Mouse (Mus musculus): ENCODE measurements around the gene 1700016H13Rik. TPM values are rescaled to one million over a fixed set of nuclear protein-coding genes. Genes with fewer than 3 reads are reported as not detected.

The 1700016H13Rik gene
- polyA plus RNA-seq, 1 experiment from 2014 or later: 0.26 TPM

DNA sequence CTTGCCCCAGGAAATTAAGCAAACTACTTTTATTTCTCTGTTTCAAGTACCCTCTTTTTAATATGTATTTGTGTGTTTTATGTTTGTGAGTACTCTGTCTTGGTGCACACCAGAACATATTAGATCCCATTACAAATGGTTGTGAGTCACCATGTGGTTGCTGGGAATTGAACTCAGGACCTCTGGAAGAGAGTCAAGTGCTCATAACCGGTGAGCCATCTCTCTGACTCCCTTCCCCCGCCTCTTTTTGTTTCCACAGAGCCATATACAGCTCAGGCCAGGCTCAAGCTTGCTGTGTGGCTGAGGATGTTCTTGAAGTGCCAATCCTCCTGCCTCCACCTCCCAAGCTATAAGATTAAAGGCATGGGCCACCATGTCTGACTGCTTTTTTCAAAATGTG lies 10.1 kb upstream of the 1700016H13Rik start:
- H3K27me3 ChIP-seq: no peaks in the 10 kb centered on the region
- no peak overlapping the region for H3K4me2 ChIP-seq
- WGBS: 80% methylated on average over 2 of the region's 2 CpGs
- H3K9me3 ChIP-seq: no peaks in the 10 kb centered on the region
- no peaks in the 10 kb centered on the region for H3K36me3 ChIP-seq
- no peaks in the 10 kb centered on the region for H3K4me1 ChIP-seq
- no peak overlapping the region for H3K27ac ChIP-seq
- ATAC-seq (ENCODE audit: insufficient number of reproducible peaks, low FRiP score, low TSS enrichment, low read depth): no peak
- H3K9ac ChIP-seq: no peak overlapping the region
- no peak overlapping the region for H3K4me3 ChIP-seq

DNA sequence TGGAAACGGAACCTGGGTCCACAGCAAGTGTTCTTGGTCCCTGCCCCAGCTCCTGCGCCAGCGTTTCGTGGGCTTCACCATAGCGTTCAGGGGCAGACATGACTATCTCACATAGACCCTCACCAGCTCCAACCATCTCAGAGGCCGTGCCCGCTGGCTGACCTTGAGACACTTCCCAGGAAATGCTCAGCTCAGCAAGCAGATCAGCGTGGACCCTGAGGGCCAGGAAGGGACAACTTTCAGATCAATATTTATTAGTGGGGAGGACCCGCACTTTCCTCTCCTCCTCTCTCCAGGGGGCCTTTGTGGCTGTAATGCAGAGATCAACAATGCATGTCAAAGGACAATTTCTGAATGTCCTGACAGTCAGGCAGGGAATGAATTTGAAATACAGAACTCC lies 9.1 kb upstream of the 1700016H13Rik start:
- no peaks in the 10 kb centered on the region for H3K4me1 ChIP-seq
- no peak overlapping the region for H3K27ac ChIP-seq
- H3K9me3 ChIP-seq: no peaks in the 10 kb centered on the region
- no peaks in the 10 kb centered on the region for H3K36me3 ChIP-seq
- ATAC-seq (ENCODE audit: insufficient number of reproducible peaks, low FRiP score, low TSS enrichment, low read depth): no peak
- H3K4me3 ChIP-seq: no peak overlapping the region
- H3K4me2 ChIP-seq: no peak overlapping the region
- no peaks in the 10 kb centered on the region for H3K27me3 ChIP-seq
- WGBS: 77% methylated on average over 9 of the region's 9 CpGs
- no peak overlapping the region for H3K9ac ChIP-seq

DNA sequence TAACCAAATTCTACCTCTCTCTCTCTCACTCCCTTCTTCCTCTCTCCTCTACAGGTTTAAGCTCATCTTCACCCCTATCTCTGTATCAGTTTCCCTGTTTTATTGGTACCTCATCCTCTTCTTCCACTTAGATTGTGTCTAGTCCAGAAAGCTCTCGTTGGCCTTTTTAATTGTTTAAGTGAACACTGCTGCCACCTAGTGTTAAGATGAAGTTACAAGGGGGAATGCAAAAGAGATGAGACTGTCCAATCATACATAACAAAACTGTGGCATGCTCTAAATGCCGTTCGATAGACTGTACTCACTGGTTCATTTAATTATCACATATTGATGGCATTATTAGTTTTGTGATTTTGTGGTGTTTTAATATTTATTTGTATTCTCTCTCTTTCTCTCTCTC lies 3.8 kb upstream of the 1700016H13Rik start:
- Histone ChIP-seq H3K9ac (no peak overlapping the region), H3K27ac (no peak overlapping the region), H3K4me2 (no peak overlapping the region), H3K27me3 (peaks cover 3% of the 10 kb centered on the region; the same call in 1 of the 2 replicates), H3K4me3 (no peak overlapping the region), H3K36me3 (no peaks in the 10 kb centered on the region), H3K4me1 (peaks cover 9% of the 10 kb centered on the region), H3K9me3 (no peaks in the 10 kb centered on the region)
- ATAC-seq (ENCODE audit: insufficient number of reproducible peaks, low FRiP score, low TSS enrichment, low read depth): no peak
- 28% methylated on average over 3 of the region's 3 CpGs for WGBS

DNA sequence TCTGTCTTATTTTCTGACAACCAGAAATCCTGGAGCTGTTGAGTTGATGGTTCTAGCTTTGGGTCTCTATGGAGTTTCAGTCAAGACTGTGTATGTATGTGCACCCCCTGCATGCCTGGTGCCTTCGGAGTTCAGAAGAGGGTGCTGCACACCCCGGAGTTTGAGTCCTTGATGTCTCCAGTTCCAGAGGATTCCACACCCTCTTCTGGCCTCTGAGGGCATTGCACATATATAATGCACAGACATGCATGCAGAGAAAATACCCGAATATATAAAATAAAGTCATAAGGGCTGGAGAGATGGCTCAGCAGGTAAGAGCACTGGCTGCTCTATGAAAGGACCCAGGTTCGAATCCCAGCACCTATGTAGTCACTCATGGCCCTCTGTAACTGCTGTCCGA lies 3.1 kb upstream of the 1700016H13Rik start:
- WGBS: 66% methylated on average over 5 of the region's 5 CpGs

DNA sequence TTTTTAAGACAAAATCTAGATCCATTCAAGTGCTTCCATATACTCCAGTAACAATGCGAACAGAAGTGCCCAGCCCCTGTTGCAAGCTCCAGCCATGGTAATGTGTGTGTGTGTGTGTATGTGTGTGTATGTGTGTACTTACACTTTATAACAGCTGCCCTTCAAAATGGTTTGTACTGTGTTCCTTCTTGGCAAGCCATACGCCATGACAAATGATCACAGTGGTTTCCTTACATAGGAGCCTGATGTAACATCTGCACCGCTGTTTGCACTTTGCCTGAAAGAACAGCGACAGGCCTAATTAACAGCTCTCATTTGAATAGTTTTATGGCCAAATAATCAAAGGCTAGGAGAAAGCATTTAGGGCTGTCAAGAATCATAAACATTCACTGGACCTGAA lies 1.0 kb downstream of the 1700016H13Rik start:
- ATAC-seq (ENCODE audit: insufficient number of reproducible peaks, low FRiP score, low TSS enrichment, low read depth): no peak
- 54% methylated on average over 4 of the region's 4 CpGs for WGBS
- no peak overlapping the region for H3K9ac ChIP-seq
- H3K36me3 ChIP-seq: no peaks in the 10 kb centered on the region
- H3K4me2 ChIP-seq: peak overlapping the region; percentile 98; the same call in 1 of the 2 replicates
- peaks cover 9% of the 10 kb centered on the region for H3K4me1 ChIP-seq
- peaks cover 3% of the 10 kb centered on the region; the same call in 1 of the 2 replicates for H3K27me3 ChIP-seq
- H3K4me3 ChIP-seq: peak overlapping the region; percentile 56; the same call in 1 of the 2 replicates
- H3K27ac ChIP-seq: no peak overlapping the region
- no peaks in the 10 kb centered on the region for H3K9me3 ChIP-seq

More for the DNA sequence above, 3.1 kb upstream of the 1700016H13Rik start:
- Histone ChIP-seq H3K4me1 (peaks cover 9% of the 10 kb centered on the region), H3K27ac (no peak overlapping the region), H3K36me3 (no peaks in the 10 kb centered on the region), H3K27me3 (peaks cover 3% of the 10 kb centered on the region; the same call in 1 of the 2 replicates), H3K4me3 (no peak overlapping the region), H3K4me2 (no peak overlapping the region), H3K9ac (no peak overlapping the region), H3K9me3 (no peaks in the 10 kb centered on the region)
- no peak for ATAC-seq (ENCODE audit: insufficient number of reproducible peaks, low FRiP score, low TSS enrichment, low read depth)

DNA sequence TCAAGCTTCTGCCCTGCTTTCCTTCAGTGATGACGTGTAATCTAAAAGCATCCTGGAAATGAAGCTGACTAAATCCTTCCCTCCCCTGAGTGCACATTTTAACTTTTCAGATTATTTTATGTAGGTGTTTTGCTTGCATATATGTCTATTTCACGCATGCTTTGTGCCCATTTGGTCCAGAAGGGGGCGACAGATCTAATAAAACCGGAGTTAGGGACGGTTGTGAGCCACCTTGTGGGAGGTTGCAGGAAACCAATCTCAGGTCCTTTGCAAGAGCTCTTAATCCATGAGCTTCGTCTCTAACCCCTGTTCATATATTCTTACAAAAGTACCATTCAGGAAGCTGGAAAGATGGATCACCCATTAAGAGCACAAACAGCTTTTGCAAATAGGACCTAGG lies 1.6 kb downstream of the 1700016H13Rik start:
- 37% methylated on average over 6 of the region's 6 CpGs for WGBS
- ATAC-seq (ENCODE audit: insufficient number of reproducible peaks, low FRiP score, low TSS enrichment, low read depth): no peak
- Histone ChIP-seq H3K36me3 (no peaks in the 10 kb centered on the region), H3K27me3 (peaks cover 3% of the 10 kb centered on the region; the same call in 1 of the 2 replicates), H3K4me1 (peaks cover 9% of the 10 kb centered on the region), H3K4me2 (no peak overlapping the region), H3K9me3 (no peaks in the 10 kb centered on the region), H3K4me3 (no peak overlapping the region), H3K9ac (no peak overlapping the region), H3K27ac (no peak overlapping the region)

DNA sequence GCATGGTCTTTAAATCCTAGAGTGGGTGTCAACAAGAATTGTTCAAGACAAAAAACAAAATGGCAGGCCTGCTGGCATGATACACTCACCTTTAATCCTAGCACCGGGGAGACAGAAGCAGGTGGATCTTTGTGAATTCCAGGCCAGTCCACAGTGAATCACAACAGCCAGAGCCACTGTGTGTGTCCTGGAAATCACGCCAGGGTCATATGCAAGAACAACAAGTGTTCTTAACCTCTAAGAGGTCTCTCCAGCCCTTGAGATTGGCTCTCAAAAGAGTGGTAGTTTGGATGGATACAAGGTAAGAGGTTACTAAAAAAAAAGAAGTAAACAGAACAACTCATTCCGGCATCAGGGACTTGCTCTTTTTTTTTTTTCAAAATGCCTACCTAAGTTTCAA lies 8.5 kb downstream of the 1700016H13Rik start:
- no peaks in the 10 kb centered on the region for H3K9me3 ChIP-seq
- no peaks in the 10 kb centered on the region for H3K36me3 ChIP-seq
- no peak overlapping the region for H3K9ac ChIP-seq
- H3K27me3 ChIP-seq: no peaks in the 10 kb centered on the region
- 77% methylated on average over 3 of the region's 3 CpGs for WGBS
- ATAC-seq (ENCODE audit: insufficient number of reproducible peaks, low FRiP score, low TSS enrichment, low read depth): no peak
- no peak overlapping the region for H3K27ac ChIP-seq
- H3K4me3 ChIP-seq: no peak overlapping the region
- no peaks in the 10 kb centered on the region for H3K4me1 ChIP-seq
- no peak overlapping the region for H3K4me2 ChIP-seq

DNA sequence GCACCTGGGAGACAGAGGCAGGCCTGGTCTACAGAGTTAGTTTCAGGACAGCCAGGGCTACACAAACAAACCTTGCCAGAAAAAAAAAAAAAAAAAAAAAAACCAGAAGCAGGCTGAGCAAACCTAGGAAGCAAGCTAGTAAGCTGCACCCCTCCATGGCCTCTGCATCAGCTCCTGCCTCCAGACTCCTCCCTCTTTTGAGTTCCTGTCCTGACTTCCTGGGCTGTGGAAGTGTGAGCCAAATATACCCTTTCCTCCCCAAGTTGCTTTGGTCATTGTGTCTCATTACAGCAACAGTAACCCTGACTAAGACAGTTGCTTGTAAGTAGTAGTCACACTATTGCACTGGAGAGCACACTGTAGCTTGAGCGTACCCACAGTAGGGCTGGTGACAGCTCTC lies 11.6 kb downstream of the 1700016H13Rik start:
- H3K9ac ChIP-seq: no peak overlapping the region
- no peaks in the 10 kb centered on the region for H3K9me3 ChIP-seq
- no peaks in the 10 kb centered on the region for H3K36me3 ChIP-seq
- H3K4me2 ChIP-seq: no peak overlapping the region
- no peaks in the 10 kb centered on the region for H3K27me3 ChIP-seq
- no peak overlapping the region for H3K4me3 ChIP-seq
- 94% methylated on average over 1 of the region's 1 CpGs for WGBS
- H3K27ac ChIP-seq: no peak overlapping the region
- ATAC-seq (ENCODE audit: insufficient number of reproducible peaks, low FRiP score, low TSS enrichment, low read depth): no peak
- no peaks in the 10 kb centered on the region for H3K4me1 ChIP-seq

DNA sequence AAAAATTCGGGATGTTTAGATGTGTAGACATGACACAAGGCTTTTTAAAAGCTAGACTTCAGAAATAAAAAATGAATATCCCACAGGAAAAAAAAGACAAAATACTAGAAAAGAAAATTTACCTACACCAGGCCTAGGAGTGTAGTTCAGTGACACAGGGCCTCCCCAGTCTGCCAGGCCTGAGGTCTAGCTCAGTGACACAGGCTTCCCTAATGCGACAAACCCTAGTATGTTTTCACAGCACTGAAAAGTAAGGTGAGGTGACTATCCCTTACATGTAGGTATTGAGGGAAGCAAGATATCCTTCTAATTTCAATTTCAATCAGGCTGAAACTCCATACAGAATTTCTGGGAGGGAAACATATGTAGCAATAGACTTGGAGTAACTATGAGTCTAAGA lies 18.6 kb downstream of the 1700016H13Rik start:
- ATAC-seq (ENCODE audit: insufficient number of reproducible peaks, low FRiP score, low TSS enrichment, low read depth): no peak
- 71% methylated on average over 2 of the region's 2 CpGs for WGBS

DNA sequence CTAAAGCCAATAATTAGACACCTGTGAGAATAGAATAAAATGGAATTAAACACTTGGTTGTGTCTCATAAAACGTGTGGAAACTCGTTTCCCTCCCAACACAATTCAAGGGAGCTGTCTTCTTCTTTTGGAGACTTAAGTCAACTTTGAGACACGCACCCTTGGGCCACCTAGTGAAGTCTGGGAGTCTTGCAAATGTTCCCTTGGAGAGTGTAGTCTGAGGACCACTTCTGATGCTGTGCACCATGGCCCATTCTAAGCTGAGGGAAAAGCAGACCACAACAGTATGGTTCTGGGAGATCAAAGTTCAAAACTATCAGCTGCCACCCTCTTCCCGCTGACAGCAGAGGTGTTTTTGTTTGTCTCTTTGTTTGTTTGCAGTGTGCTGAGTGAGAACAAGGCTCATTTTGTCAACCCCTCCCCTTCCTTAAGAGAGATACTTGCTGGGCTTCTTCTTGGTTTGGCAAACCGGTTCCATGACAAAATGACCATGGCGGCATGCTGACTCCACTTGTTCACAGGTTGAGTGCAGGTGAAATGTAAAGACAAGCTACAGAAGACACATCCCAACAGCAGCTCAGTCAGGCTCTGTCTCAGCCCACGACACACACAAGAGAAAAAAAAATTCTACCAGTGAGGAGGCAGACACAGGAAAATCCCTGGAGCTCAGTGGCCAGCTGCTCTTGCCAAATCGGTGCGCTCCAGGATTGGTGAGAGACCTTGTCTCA lies 25.8 kb downstream of the 1700016H13Rik start:
- Histone ChIP-seq H3K27me3 (no peaks in the 10 kb centered on the region), H3K4me2 (no peak overlapping the region), H3K36me3 (no peaks in the 10 kb centered on the region), H3K4me1 (peaks cover 15% of the 10 kb centered on the region; the same call in 1 of the 2 replicates), H3K9me3 (no peaks in the 10 kb centered on the region), H3K4me3 (no peak overlapping the region), H3K27ac (no peak overlapping the region; the same call in 1 of the 2 replicates), H3K9ac (no peak overlapping the region)
- ATAC-seq (ENCODE audit: insufficient number of reproducible peaks, low FRiP score, low TSS enrichment, low read depth): no peak
- 61% methylated on average over 9 of the region's 9 CpGs for WGBS

More for the DNA sequence above, 18.6 kb downstream of the 1700016H13Rik start:
- no peak overlapping the region for H3K9ac ChIP-seq
- no peak overlapping the region for H3K4me2 ChIP-seq
- H3K27ac ChIP-seq: no peak overlapping the region
- no peak overlapping the region for H3K4me3 ChIP-seq
- H3K9me3 ChIP-seq: no peaks in the 10 kb centered on the region
- no peaks in the 10 kb centered on the region for H3K4me1 ChIP-seq
- no peaks in the 10 kb centered on the region for H3K36me3 ChIP-seq
- H3K27me3 ChIP-seq: no peaks in the 10 kb centered on the region

DNA sequence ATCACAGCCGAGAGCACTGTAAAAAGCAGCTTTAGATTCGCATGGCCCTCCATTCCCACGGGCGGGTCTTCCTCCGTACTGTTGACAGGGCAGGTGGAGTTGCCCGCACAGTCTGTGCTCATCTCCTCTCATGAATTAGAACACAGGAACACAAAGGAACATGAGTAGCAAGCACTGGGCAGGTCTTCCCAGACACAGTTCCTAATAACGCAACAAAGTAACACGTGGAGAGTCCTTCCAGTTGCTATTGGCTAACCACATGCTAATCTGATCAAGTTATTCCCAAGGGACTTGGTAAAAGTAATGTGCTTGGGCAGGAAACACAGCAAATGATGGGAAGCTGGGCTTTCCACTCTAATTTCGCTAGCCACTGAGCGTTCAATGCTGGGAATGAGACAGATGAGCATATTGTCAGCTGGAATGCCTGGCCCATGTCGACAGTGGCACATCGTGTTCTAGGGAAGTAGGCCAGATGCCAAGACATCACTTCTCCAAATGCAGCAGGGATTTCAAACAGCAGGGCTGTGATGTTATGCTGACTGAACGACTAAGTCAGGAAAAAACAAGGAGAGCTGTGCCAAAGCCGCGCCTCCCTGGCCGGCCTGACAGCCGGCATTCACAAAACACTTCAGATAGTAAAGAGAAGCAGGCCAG lies 26.6 kb downstream of the 1700016H13Rik start, which contains the start of gene Slc10a6:
TSS of gene Slc10a6 (minus strand) at position 293 of the 654 bp plus-strand sequence.
- peak within 1 kb of the TSS; percentile 62 for H3K27ac ChIP-seq
- H3K9me3 ChIP-seq: no peaks in the 10 kb centered on the region
- no peaks in the 10 kb centered on the region for H3K36me3 ChIP-seq
- peak within 1 kb of the TSS; percentile 29 for H3K4me2 ChIP-seq
- H3K9ac ChIP-seq: no peak within 1 kb of the TSS
- peaks cover 15% of the 10 kb centered on the region; the same call in 1 of the 2 replicates for H3K4me1 ChIP-seq
- peak; percentile 69 for ATAC-seq (ENCODE audit: insufficient number of reproducible peaks, low FRiP score, low TSS enrichment, low read depth)
- 33% methylated on average over 17 of the region's 17 CpGs for WGBS
- no peaks in the 10 kb centered on the region for H3K27me3 ChIP-seq
- no peak within 1 kb of the TSS for H3K4me3 ChIP-seq

DNA sequence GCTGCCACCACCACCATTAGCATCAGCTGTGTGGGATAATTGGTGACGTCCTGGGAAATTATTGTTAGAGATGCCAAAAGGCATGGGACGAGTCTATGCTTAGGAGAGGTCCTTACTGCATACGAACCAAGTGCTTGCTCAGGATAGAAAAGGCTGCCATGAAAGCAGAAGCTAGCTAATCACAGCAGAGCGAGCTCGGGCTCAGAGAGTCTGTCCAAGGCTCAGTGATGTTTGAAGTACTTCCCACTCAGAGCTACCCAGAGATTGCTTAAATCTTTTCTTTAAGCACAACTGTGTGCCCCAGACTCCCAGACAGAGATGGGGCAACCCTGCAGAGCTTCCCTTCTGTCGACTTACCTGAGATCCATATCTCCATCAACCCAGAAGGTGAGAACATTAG lies 27.3 kb downstream of the 1700016H13Rik start:
- Histone ChIP-seq H3K27ac (peak overlapping the region; percentile 62), H3K4me2 (no peak overlapping the region)

More for the DNA sequence above, 27.3 kb downstream of the 1700016H13Rik start:
- no peak overlapping the region for H3K4me3 ChIP-seq
- no peak for ATAC-seq (ENCODE audit: insufficient number of reproducible peaks, low FRiP score, low TSS enrichment, low read depth)
- no peak overlapping the region for H3K9ac ChIP-seq
- H3K27me3 ChIP-seq: no peaks in the 10 kb centered on the region
- no peaks in the 10 kb centered on the region for H3K36me3 ChIP-seq
- 73% methylated on average over 6 of the region's 6 CpGs for WGBS
- H3K4me1 ChIP-seq: peaks cover 15% of the 10 kb centered on the region; the same call in 1 of the 2 replicates
- H3K9me3 ChIP-seq: no peaks in the 10 kb centered on the region

All from limb, embryonic 15.5 days (tissue).